Mouse (Mus musculus): ENCODE measurements around the gene Oosp3.

DNA sequence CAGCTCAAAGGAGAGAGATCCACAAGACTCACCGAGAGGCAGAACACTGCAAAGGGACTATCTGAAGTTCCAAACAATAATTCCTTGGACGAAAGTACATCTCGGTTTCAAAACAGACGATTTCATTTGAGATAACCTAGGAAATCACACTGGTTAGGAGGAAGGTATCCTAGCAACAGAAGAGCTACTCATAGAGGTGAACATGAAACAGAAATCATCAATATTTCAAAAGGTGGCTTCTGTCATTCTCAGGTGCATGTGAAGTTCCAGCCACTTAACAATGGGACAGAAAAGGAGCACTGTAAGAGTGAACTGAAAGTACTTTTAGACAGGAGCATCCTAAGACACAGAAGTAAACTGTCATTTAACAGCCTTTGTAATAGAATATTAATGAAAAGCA lies 47.3 kb upstream of the Oosp3 start:
- TF ChIP-seq CTCF (conservative IDR thresholded peaks at IDR 0.05; ENCODE audit: low read length) (no peak), NANOG (IDR thresholded peaks at IDR 0.05; ENCODE audit: borderline replicate concordance, low read length) (no peak), POU5F1 (IDR thresholded peaks at IDR 0.05; ENCODE audit: borderline replicate concordance, low read length) (no peak)
